Mouse (Mus musculus): ENCODE data around the gene Rora. TPM values are rescaled to one million over a fixed set of nuclear protein-coding genes. Genes with fewer than 3 reads are reported as not detected.

The Rora gene
- polyA plus RNA-seq, 1 experiment from 2014 or later: 6.4 TPM

- no peaks in the 10 kb centered on the region for H3K36me3 ChIP-seq (ENCODE audit: control insufficient read depth, insufficient read depth, low read length)
- no peak overlapping the region for H3K9ac ChIP-seq (ENCODE audit: low read depth, low read length)
- H3K4me3 ChIP-seq (ENCODE audit: low read length): no peak overlapping the region
- no peaks in the 10 kb centered on the region for H3K9me3 ChIP-seq (ENCODE audit: control insufficient read depth, low read length)
- no peaks in the 10 kb centered on the region for H3K27me3 ChIP-seq (ENCODE audit: control insufficient read depth, insufficient read depth, low read length)
- 56% methylated on average over 10 of the region's 10 CpGs for WGBS
- no peaks in the 10 kb centered on the region for H3K4me1 ChIP-seq (ENCODE audit: control insufficient read depth, insufficient read depth, low read length)
- H3K4me2 ChIP-seq (replicated peaks; ENCODE audit: low read depth, low read length): no peak overlapping the region
- no peak overlapping the region for H3K27ac ChIP-seq (ENCODE audit: low read depth, low read length)
- ATAC-seq (ENCODE audit: low FRiP score, low TSS enrichment): no peak
Measured at GRCm38 (mm10) chr9:69174527-69175116, 521.0 kb downstream of the Rora start.

GRCm38 (mm10) chr9:69176988-69177387 is 523.4 kb downstream of the Rora start:
- Histone ChIP-seq H3K4me2 (replicated peaks; ENCODE audit: low read depth, low read length) (no peak overlapping the region), H3K27ac (ENCODE audit: low read depth, low read length) (no peak overlapping the region), H3K36me3 (ENCODE audit: control insufficient read depth, insufficient read depth, low read length) (no peaks in the 10 kb centered on the region), H3K9me3 (ENCODE audit: control insufficient read depth, low read length) (no peaks in the 10 kb centered on the region), H3K4me3 (ENCODE audit: low read length) (no peak overlapping the region), H3K27me3 (ENCODE audit: control insufficient read depth, insufficient read depth, low read length) (no peaks in the 10 kb centered on the region), H3K9ac (ENCODE audit: low read depth, low read length) (no peak overlapping the region), H3K4me1 (ENCODE audit: control insufficient read depth, insufficient read depth, low read length) (no peaks in the 10 kb centered on the region)
- WGBS: 84% methylated on average over 3 of the region's 3 CpGs
- no peak for ATAC-seq (ENCODE audit: low FRiP score, low TSS enrichment)

DNA sequence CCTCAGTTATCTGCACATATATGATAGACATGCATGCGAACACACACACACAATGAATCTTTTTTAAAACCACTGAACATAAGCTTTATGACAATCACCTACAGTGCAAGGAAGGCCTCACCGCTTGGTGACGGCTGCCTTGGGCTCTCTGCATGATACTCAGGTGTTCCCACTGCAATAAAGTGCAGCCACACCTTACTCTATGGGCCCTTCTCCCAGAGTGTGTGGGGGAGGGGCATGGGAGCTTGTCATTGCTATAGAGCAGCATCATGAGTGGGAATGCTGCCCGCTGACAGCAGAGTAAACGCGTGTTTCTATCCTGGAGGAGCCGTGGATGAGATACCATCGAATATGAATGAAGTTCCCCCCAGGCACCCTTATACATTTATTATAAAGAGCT is 525.6 kb downstream of the Rora start:
- no peak overlapping the region for H3K4me3 ChIP-seq (ENCODE audit: low read length)
- ATAC-seq (ENCODE audit: low FRiP score, low TSS enrichment): no peak
- 0 out of 2 replicates have a peak, but pooled peaks cover 2% of the 10 kb centered on the region for H3K4me1 ChIP-seq (ENCODE audit: control insufficient read depth, insufficient read depth, low read length)
- H3K36me3 ChIP-seq (ENCODE audit: control insufficient read depth, insufficient read depth, low read length): no peaks in the 10 kb centered on the region
- H3K9ac ChIP-seq (ENCODE audit: low read depth, low read length): no peak overlapping the region
- H3K27ac ChIP-seq (ENCODE audit: low read depth, low read length): no peak overlapping the region
- H3K4me2 ChIP-seq (replicated peaks; ENCODE audit: low read depth, low read length): no peak overlapping the region
- H3K27me3 ChIP-seq (ENCODE audit: control insufficient read depth, insufficient read depth, low read length): no peaks in the 10 kb centered on the region
- H3K9me3 ChIP-seq (ENCODE audit: control insufficient read depth, low read length): no peaks in the 10 kb centered on the region
- 92% methylated on average over 8 of the region's 8 CpGs for WGBS

DNA sequence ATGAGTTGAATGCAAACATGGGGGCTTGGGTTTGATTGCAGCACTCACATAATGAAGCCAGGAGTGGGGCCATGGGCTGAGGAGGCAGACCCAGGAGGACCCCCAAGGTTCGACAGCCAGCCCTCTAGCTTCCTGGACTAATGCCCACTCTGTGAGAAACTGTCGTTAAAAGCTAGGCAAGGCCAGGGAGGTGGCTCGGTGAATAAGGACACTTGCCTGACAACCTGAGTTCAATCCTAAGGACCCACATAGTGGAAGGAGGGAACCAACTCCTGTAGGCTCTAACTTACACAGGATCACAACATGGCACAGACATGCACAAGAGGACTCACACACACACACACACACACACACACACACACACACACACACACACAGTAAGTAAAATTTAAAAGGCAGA is 527.4 kb downstream of the Rora start:
- Histone ChIP-seq H3K4me3 (ENCODE audit: low read length) (no peak overlapping the region), H3K9me3 (ENCODE audit: control insufficient read depth, low read length) (no peaks in the 10 kb centered on the region), H3K4me2 (replicated peaks; ENCODE audit: low read depth, low read length) (no peak overlapping the region), H3K27me3 (ENCODE audit: control insufficient read depth, insufficient read depth, low read length) (no peaks in the 10 kb centered on the region), H3K4me1 (ENCODE audit: control insufficient read depth, insufficient read depth, low read length) (0 out of 2 replicates have a peak, but pooled peaks cover 2% of the 10 kb centered on the region), H3K27ac (ENCODE audit: low read depth, low read length) (no peak overlapping the region), H3K36me3 (ENCODE audit: control insufficient read depth, insufficient read depth, low read length) (no peaks in the 10 kb centered on the region), H3K9ac (ENCODE audit: low read depth, low read length) (no peak overlapping the region)
- WGBS: 19% methylated on average over 3 of the region's 3 CpGs
- ATAC-seq (ENCODE audit: low FRiP score, low TSS enrichment): no peak

GRCm38 (mm10) chr9:69181411-69181810 is 527.8 kb downstream of the Rora start:
- Histone ChIP-seq H3K9me3 (ENCODE audit: control insufficient read depth, low read length) (no peaks in the 10 kb centered on the region), H3K27me3 (ENCODE audit: control insufficient read depth, insufficient read depth, low read length) (no peaks in the 10 kb centered on the region), H3K4me1 (ENCODE audit: control insufficient read depth, insufficient read depth, low read length) (0 out of 2 replicates have a peak, but pooled peaks cover 2% of the 10 kb centered on the region), H3K4me2 (replicated peaks; ENCODE audit: low read depth, low read length) (no peak overlapping the region), H3K9ac (ENCODE audit: low read depth, low read length) (no peak overlapping the region), H3K27ac (ENCODE audit: low read depth, low read length) (no peak overlapping the region), H3K36me3 (ENCODE audit: control insufficient read depth, insufficient read depth, low read length) (no peaks in the 10 kb centered on the region), H3K4me3 (ENCODE audit: low read length) (no peak overlapping the region)
- ATAC-seq (ENCODE audit: low FRiP score, low TSS enrichment): peak; percentile 55; the same call in 1 of the 2 replicates

DNA sequence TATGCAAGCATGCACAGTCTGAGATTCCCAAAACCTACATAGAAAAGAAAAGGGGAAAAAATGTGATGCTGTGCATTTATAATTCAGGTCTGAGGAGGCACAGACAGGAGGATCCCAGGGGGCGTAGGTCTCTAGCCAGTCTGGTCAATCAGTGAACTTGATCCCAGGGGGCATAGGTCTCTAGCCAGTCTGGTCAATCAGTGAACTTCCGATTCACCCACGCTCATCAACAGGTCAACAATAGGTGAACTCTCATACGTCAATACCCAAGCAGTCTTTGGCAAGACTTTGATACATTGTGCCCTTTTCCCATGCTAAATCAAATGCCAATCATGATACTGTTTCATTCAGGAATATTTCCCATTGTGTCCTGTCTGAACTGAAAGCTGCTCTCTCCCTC is 530.3 kb downstream of the Rora start:
- Histone ChIP-seq H3K27ac (ENCODE audit: low read depth, low read length) (no peak overlapping the region), H3K9me3 (ENCODE audit: control insufficient read depth, low read length) (no peaks in the 10 kb centered on the region), H3K4me2 (replicated peaks; ENCODE audit: low read depth, low read length) (no peak overlapping the region), H3K27me3 (ENCODE audit: control insufficient read depth, insufficient read depth, low read length) (no peaks in the 10 kb centered on the region), H3K4me1 (ENCODE audit: control insufficient read depth, insufficient read depth, low read length) (0 out of 2 replicates have a peak, but pooled peaks cover 2% of the 10 kb centered on the region), H3K9ac (ENCODE audit: low read depth, low read length) (no peak overlapping the region), H3K36me3 (ENCODE audit: control insufficient read depth, insufficient read depth, low read length) (no peaks in the 10 kb centered on the region), H3K4me3 (ENCODE audit: low read length) (no peak overlapping the region)
- 70% methylated on average over 4 of the region's 4 CpGs for WGBS
- no peak for ATAC-seq (ENCODE audit: low FRiP score, low TSS enrichment)

- H3K27me3 ChIP-seq (ENCODE audit: control insufficient read depth, insufficient read depth, low read length): no peaks in the 10 kb centered on the region
- WGBS: 0% methylated on average over 1 of the region's 1 CpGs
- H3K4me1 ChIP-seq (ENCODE audit: control insufficient read depth, insufficient read depth, low read length): no peaks in the 10 kb centered on the region
- H3K36me3 ChIP-seq (ENCODE audit: control insufficient read depth, insufficient read depth, low read length): no peaks in the 10 kb centered on the region
- ATAC-seq (ENCODE audit: low FRiP score, low TSS enrichment): no peak
- no peak overlapping the region for H3K4me3 ChIP-seq (ENCODE audit: low read length)
- H3K9ac ChIP-seq (ENCODE audit: low read depth, low read length): no peak overlapping the region
- no peak overlapping the region for H3K27ac ChIP-seq (ENCODE audit: low read depth, low read length)
- H3K9me3 ChIP-seq (ENCODE audit: control insufficient read depth, low read length): no peaks in the 10 kb centered on the region
- no peak overlapping the region for H3K4me2 ChIP-seq (replicated peaks; ENCODE audit: low read depth, low read length)
Measured at GRCm38 (mm10) chr9:69190726-69191125, 537.1 kb downstream of the Rora start.

DNA sequence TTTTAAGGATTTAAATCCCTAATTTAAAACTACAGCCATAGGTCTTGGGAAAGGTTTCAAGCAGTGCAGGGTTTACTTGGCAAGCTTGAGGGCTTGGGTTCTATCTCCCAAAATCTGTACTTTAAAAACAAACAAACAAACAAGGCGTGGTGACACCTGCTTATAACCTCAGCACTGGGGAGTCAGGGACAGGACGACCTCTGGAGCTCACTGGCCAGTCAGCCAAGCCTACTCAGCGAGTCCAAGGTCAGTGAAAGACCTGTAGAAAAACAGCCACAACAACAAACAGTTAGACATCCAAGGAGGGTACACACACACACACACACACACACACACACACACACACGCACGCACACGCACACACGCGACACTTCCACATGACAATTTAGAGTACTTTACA is 538.9 kb downstream of the Rora start:
- H3K27ac ChIP-seq (ENCODE audit: low read depth, low read length): no peak overlapping the region
- H3K4me1 ChIP-seq (ENCODE audit: control insufficient read depth, insufficient read depth, low read length): no peaks in the 10 kb centered on the region
- no peak overlapping the region for H3K4me3 ChIP-seq (ENCODE audit: low read length)
- H3K9me3 ChIP-seq (ENCODE audit: control insufficient read depth, low read length): no peaks in the 10 kb centered on the region
- no peak overlapping the region for H3K9ac ChIP-seq (ENCODE audit: low read depth, low read length)
- H3K4me2 ChIP-seq (replicated peaks; ENCODE audit: low read depth, low read length): no peak overlapping the region
- ATAC-seq (ENCODE audit: low FRiP score, low TSS enrichment): no peak
- WGBS: 87% methylated on average over 8 of the region's 8 CpGs
- no peaks in the 10 kb centered on the region for H3K36me3 ChIP-seq (ENCODE audit: control insufficient read depth, insufficient read depth, low read length)
- no peaks in the 10 kb centered on the region for H3K27me3 ChIP-seq (ENCODE audit: control insufficient read depth, insufficient read depth, low read length)

DNA sequence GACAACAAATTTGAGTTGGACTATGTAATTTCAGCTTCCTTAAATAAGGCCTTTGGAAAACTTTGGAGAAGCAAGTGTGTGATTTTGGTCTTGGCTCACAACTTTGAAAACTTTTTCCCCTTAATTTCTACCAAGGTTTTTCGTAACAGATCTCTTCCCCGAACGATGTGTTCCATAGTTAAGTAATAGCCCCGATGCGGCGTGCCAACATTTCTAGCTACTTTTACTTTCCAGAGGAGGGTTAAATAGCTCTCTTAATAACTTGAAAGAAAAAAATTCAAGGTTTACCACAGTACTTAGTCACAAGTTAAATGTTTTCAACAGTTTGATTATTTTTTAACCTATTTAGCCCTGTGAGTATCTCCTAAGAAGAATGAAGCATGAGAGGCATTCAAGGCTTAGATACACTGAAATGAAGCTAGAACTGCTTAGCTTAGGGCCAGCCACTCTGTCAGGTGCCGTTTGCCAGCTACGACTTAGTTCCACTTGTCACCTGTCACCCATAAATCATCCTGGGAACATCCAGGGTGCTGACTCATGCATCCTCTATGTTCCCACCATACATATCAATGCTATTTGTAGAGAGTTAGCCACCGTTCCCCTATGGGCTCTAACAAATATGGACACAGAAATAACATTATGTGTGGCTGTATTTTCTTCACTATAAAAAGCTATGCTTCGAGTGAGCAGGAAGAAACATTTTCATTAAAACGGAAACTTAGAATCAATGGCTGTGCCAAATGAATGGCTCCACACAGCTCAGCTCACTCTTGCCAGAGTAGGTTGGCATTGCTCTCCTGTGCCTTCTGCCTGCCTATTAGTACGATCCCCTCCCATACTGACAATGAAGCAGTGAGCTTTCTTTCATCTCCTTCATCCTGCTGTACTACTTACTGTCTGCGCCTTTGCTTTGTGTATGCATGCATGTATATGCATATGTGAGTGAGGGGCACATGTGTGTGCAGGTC is 541.3 kb downstream of the Rora start:
- no peaks in the 10 kb centered on the region for H3K36me3 ChIP-seq (ENCODE audit: control insufficient read depth, insufficient read depth, low read length)
- 80% methylated on average over 13 of the region's 13 CpGs for WGBS
- no peak for ATAC-seq (ENCODE audit: low FRiP score, low TSS enrichment)

More for the DNA sequence above, 541.3 kb downstream of the Rora start:
- Histone ChIP-seq H3K4me1 (ENCODE audit: control insufficient read depth, insufficient read depth, low read length) (no peaks in the 10 kb centered on the region), H3K9ac (ENCODE audit: low read depth, low read length) (no peak overlapping the region), H3K9me3 (ENCODE audit: control insufficient read depth, low read length) (no peaks in the 10 kb centered on the region), H3K4me3 (ENCODE audit: low read length) (no peak overlapping the region), H3K27ac (ENCODE audit: low read depth, low read length) (no peak overlapping the region), H3K4me2 (replicated peaks; ENCODE audit: low read depth, low read length) (no peak overlapping the region), H3K27me3 (ENCODE audit: control insufficient read depth, insufficient read depth, low read length) (no peaks in the 10 kb centered on the region)

Data from kidney, embryonic 14.5 days (tissue).